Mouse (Mus musculus): ENCODE data around the gene Syne4.
A peak's percentile ranks its signal among the peaks of the same experiment; 100 is the strongest.

GRCm38 (mm10) chr7:30289714-30290399 lies 24.8 kb upstream of the Syne4 start:
- TF ChIP-seq POLR2A (IDR thresholded peaks at IDR 0.05; ENCODE audit: insufficient read depth, low read length) (no peak), CTCF (IDR thresholded peaks at IDR 0.05; ENCODE audit: low read depth, low read length) (peak; percentile 15), EP300 (IDR thresholded peaks at IDR 0.05; ENCODE audit: insufficient read depth, low read depth, low read length) (no peak)
